Mouse (Mus musculus) limb, embryonic 13.5 days (tissue): Measurements from ENCODE around the gene Zswim4. TPM values are rescaled to one million over a fixed set of nuclear protein-coding genes. Genes with fewer than 3 reads are reported as not detected.
A peak's percentile ranks its signal among the peaks of the same experiment; 100 is the strongest.
"Not testable (repeated sequence)": the region's sequence is repeated elsewhere in the genome, so short reads cannot be mapped to it uniquely, and the experiment has no call there.

ENCODE experiments used
- ATAC-seq: fragments of 200-750 bp; cut with Nextera tagmentation; 2 replicates; pipeline ENCODE4 v1.8.0; 2017; ENCODE audit warnings: low read depth, moderate number of reproducible peaks, moderate TSS enrichment; ENCODE audit not compliant: low FRiP score
- H3K27ac ChIP-seq: fragments of 300-500 bp; sonication (generic); 2 replicates; pipeline ENCODE4 v1.5.1; 2015; ENCODE audit warnings: inconsistent platforms, mild to moderate bottlenecking, moderate library complexity
- H3K27me3 ChIP-seq: fragments of 300-500 bp; sonication (generic); 2 replicates; pipeline ENCODE4 v1.6.1; 2015; ENCODE audit warnings: mild to moderate bottlenecking, inconsistent platforms
- H3K36me3 ChIP-seq: fragments of 300-500 bp; sonication (generic); 2 replicates; pipeline ENCODE4 v1.6.1; 2015; ENCODE audit warnings: inconsistent platforms, mild to moderate bottlenecking, moderate library complexity
- H3K4me1 ChIP-seq: fragments of 300-500 bp; sonication (generic); 2 replicates; pipeline ENCODE4 v1.6.1; 2015; ENCODE audit warnings: inconsistent platforms
- H3K4me2 ChIP-seq: fragments of 300-500 bp; sonication (generic); replicated peaks from 2 replicates; pipeline ENCODE4 v1.6.1; 2015; ENCODE audit warnings: inconsistent platforms, mild to moderate bottlenecking, moderate library complexity
- H3K4me3 ChIP-seq: fragments of 300-500 bp; sonication (generic); 2 replicates; pipeline ENCODE4 v1.5.1; 2015; ENCODE audit warnings: moderate library complexity, mild to moderate bottlenecking, inconsistent platforms
- H3K9ac ChIP-seq: fragments of 300-500 bp; sonication (generic); 2 replicates; pipeline ENCODE4 v1.6.1; 2015; ENCODE audit warnings: mild to moderate bottlenecking, inconsistent platforms
- H3K9me3 ChIP-seq: fragments of 300-500 bp; sonication (generic); 2 replicates; pipeline ENCODE4 v1.6.1; 2016; ENCODE audit warnings: inconsistent platforms
- WGBS: fragments of 180-500 bp; shearing (Covaris S2); methylation state at CpG from one replicate; pipeline ENCODE4 v1.1.7; 2015; 5-methylcytosine and 5-hydroxymethylcytosine counted together
- polyA plus RNA-seq: library from polyadenylated mRNA; unstranded; fragments of >200 nt; fragmentation: Nextera tagmentation; extraction: Ambion mirVana; gene quantifications from 2 replicates; pipeline ENCODE4 v1.2.1, GENCODE M21; 2015

The Zswim4 gene
- 23.5 and 23.9 TPM in 2 replicates for polyA plus RNA-seq

GRCm38 (mm10) chr8:84236998-84237473, at the start of gene Zswim4:
Gene Zswim4, minus strand, starts transcription at chr8:84237055.
- ATAC-seq, result peak; percentile 98
- Histone ChIP-seq H3K4me1 (peaks cover 25% of the 10 kb centered on the region), H3K4me3 (peak within 1 kb of the TSS; percentile 90), H3K36me3 (peaks cover 29% of the 10 kb centered on the region), H3K9ac (peak within 1 kb of the TSS; percentile 96), H3K27ac (peak within 1 kb of the TSS; percentile 82), H3K27me3 (no peaks in the 10 kb centered on the region), H3K4me2 (peak within 1 kb of the TSS; percentile 91), H3K9me3 (no peaks in the 10 kb centered on the region)
- WGBS, result under 1% methylated on average over 35 of the region's 35 CpGs

DNA sequence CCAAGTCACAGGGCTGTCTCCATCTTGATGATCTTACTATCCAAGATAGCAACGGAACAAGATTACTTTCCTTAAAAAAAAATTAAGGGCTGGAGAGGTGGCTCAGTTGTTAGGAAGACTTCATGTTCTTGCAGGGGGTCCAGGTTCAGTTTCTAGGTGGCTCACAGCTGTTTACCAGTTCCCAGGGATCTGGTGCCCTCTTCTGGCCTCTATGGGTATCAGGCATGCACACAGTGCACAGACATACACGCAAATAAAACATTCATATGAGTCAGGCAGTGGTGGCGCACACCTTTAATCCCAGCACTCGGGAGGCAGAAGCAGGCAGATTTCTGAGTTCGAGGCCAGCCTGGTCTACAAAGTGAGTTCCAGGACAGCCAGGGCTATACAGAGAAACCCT, 48.8 kb upstream of the Zswim4 start:
- H3K9ac ChIP-seq, H3K27me3 ChIP-seq, H3K4me2 ChIP-seq, H3K9me3 ChIP-seq, H3K27ac ChIP-seq, H3K36me3 ChIP-seq, H3K4me3 ChIP-seq, ATAC-seq: not testable (repeated sequence)
- 53% methylated on average over 5 of the region's 5 CpGs for WGBS
- H3K4me1 ChIP-seq, result peaks cover 21% of the 10 kb centered on the region

GRCm38 (mm10) chr8:84284608-84285063, 47.8 kb upstream of the Zswim4 start:
- H3K4me3 ChIP-seq, result peak overlapping the region; percentile 31
- ATAC-seq, result peak; percentile 78
- H3K9ac ChIP-seq, result peak overlapping the region; percentile 43
- H3K9me3 ChIP-seq, result no peaks in the 10 kb centered on the region
- H3K36me3 ChIP-seq, result no peaks in the 10 kb centered on the region
- H3K27me3 ChIP-seq, result no peaks in the 10 kb centered on the region
- 10% methylated on average over 9 of the region's 9 CpGs for WGBS
- H3K27ac ChIP-seq, result peak overlapping the region; percentile 72
- peak overlapping the region; percentile 54 for H3K4me2 ChIP-seq
- peaks cover 21% of the 10 kb centered on the region for H3K4me1 ChIP-seq

DNA sequence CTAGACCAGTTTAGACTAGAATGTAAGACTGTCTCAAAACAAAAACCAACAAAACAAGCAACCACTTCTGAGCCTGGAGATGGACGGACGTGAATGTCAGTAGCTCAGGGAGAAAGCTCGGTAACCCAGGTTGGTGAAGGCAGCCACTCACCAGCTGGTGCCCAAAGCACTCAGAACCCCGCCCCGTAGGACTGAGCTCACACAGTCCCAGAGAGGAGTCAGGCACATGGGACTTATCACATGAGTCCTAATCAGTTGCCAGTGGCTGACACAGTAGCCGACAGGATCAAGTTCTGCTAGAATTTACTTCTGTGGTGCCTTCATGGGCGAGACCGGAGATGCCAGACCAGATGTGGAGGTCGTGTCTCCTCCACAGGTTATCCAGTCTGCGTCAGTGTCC, 43.9 kb upstream of the Zswim4 start:
- Histone ChIP-seq H3K4me3 (no peak overlapping the region), H3K4me2 (no peak overlapping the region)
- 78% methylated on average over 10 of the region's 10 CpGs for WGBS

GRCm38 (mm10) chr8:84276447-84276846, 39.6 kb upstream of the Zswim4 start:
- ATAC-seq, result no peak
- 63% methylated on average over 1 of the region's 1 CpGs for WGBS
- H3K9ac ChIP-seq, result no peak overlapping the region
- no peaks in the 10 kb centered on the region for H3K27me3 ChIP-seq
- H3K4me3 ChIP-seq, result no peak overlapping the region
- H3K4me2 ChIP-seq, result no peak overlapping the region
- H3K4me1 ChIP-seq, result no peaks in the 10 kb centered on the region
- no peaks in the 10 kb centered on the region for H3K9me3 ChIP-seq
- no peak overlapping the region for H3K27ac ChIP-seq
- no peaks in the 10 kb centered on the region for H3K36me3 ChIP-seq

More for the DNA sequence above, 43.9 kb upstream of the Zswim4 start:
- no peaks in the 10 kb centered on the region for H3K36me3 ChIP-seq
- no peaks in the 10 kb centered on the region for H3K9me3 ChIP-seq
- no peak for ATAC-seq
- no peaks in the 10 kb centered on the region for H3K27me3 ChIP-seq
- H3K27ac ChIP-seq, result no peak overlapping the region
- H3K9ac ChIP-seq, result no peak overlapping the region
- H3K4me1 ChIP-seq, result peaks cover 21% of the 10 kb centered on the region

DNA sequence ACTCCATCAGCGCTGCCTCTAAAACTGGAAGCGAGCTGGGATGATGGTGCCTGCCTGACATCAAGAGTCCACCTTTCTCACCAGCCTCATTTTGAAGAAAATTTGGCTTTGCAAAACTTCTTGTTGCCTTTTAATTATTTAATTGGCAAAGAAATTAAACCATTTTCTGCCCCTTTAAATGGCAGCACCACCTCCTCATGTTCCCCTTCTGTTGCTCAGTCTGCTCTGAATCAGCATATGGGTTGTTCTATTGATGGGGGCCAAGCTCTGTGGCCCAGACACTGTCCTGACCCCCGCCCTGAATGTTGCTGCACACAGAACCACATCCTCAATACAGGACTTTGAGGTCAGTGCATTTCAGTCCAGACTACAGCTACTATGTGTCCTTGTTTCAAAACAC, 37.1 kb upstream of the Zswim4 start:
- Histone ChIP-seq H3K27ac (no peak overlapping the region), H3K9me3 (no peaks in the 10 kb centered on the region), H3K4me3 (no peak overlapping the region), H3K4me1 (peaks cover 8% of the 10 kb centered on the region), H3K27me3 (no peaks in the 10 kb centered on the region), H3K4me2 (no peak overlapping the region), H3K36me3 (no peaks in the 10 kb centered on the region), H3K9ac (no peak overlapping the region)
- WGBS, result 77% methylated on average over 3 of the region's 3 CpGs
- ATAC-seq, result no peak

- WGBS, result 86% methylated on average over 4 of the region's 4 CpGs
- no peaks in the 10 kb centered on the region for H3K27me3 ChIP-seq
- ATAC-seq, result no peak
Measured at GRCm38 (mm10) chr8:84272302-84272701, 35.4 kb upstream of the Zswim4 start.

DNA sequence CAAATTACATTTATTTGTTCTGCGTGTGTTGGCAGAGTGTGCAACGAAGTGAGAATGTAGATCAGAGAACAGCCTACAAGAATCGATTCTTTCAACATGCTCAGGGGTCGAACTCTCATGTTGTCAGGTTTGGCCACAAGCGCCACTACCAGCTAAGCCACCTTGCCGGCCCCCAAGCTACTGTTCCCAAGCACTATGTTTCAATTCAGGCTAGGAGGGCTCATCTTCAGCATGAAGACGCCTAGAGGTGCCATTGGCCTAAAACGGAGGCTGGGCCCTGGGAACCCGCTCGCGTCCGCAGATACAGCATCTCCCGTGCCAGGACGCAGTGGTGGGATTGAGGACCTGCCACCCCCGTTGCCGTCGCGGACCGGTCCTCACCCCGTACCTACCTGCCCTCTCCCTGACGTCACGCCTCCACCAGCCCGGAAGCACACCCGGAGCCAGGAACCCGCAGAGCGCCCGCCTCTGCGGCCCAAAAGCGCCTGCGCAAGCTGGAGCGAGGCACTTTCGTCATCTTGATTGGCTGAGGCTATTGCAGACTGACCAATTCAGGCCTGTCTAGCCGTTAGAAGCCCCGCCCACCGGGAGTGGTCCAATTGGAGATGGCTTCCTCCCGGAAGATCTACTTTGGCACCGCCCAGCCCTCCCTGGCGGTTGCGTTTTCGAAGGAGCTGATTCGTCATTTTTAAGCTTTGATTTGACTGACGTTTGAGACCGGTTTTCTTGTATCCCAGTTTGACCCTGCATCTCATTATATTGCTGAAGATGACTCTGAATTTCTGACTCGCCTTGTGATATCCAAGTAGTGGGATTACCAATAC, 33.3 kb upstream of the Zswim4 start, which contains the start of gene Ccdc130:
Gene Ccdc130 (minus strand): TSS at position 431 of the 824 bp plus-strand sequence.
- peak; percentile 99 for ATAC-seq
- no peak within 1 kb of the TSS for H3K27ac ChIP-seq
- H3K9ac ChIP-seq, result peak within 1 kb of the TSS; percentile 84
- no peaks in the 10 kb centered on the region for H3K27me3 ChIP-seq
- peaks cover 8% of the 10 kb centered on the region for H3K4me1 ChIP-seq
- WGBS, result under 1% methylated on average over 44 of the region's 44 CpGs
- peak within 1 kb of the TSS; percentile 77 for H3K4me3 ChIP-seq
- H3K36me3 ChIP-seq, result peaks cover 23% of the 10 kb centered on the region
- H3K4me2 ChIP-seq, result peak within 1 kb of the TSS; percentile 91
- H3K9me3 ChIP-seq, result no peaks in the 10 kb centered on the region

More at GRCm38 (mm10) chr8:84272302-84272701, 35.4 kb upstream of the Zswim4 start:
- Histone ChIP-seq H3K4me2 (no peak overlapping the region), H3K36me3 (0 out of 2 replicates have a peak, but pooled peaks cover 4% of the 10 kb centered on the region), H3K4me1 (peaks cover 8% of the 10 kb centered on the region), H3K9ac (no peak overlapping the region), H3K4me3 (no peak overlapping the region), H3K9me3 (no peaks in the 10 kb centered on the region), H3K27ac (no peak overlapping the region)

- Histone ChIP-seq H3K27ac (no peak overlapping the region), H3K36me3 (peaks cover 81% of the 10 kb centered on the region), H3K27me3 (no peaks in the 10 kb centered on the region), H3K4me2 (no peak overlapping the region), H3K9ac (no peak overlapping the region), H3K9me3 (no peaks in the 10 kb centered on the region), H3K4me1 (peaks cover 11% of the 10 kb centered on the region), H3K4me3 (no peak overlapping the region)
- ATAC-seq, result no peak
- 87% methylated on average over 4 of the region's 4 CpGs for WGBS
Measured at GRCm38 (mm10) chr8:84261098-84261497, 24.2 kb upstream of the Zswim4 start.

- Histone ChIP-seq H3K27ac (peak within 1 kb of the TSS; percentile 95), H3K4me3 (peak within 1 kb of the TSS; percentile 85), H3K4me1 (peaks cover 16% of the 10 kb centered on the region), H3K4me2 (peak within 1 kb of the TSS; percentile 94), H3K27me3 (no peaks in the 10 kb centered on the region), H3K36me3 (peaks cover 73% of the 10 kb centered on the region), H3K9ac (peak within 1 kb of the TSS; percentile 86), H3K9me3 (no peaks in the 10 kb centered on the region)
- under 1% methylated on average over 63 of the region's 64 CpGs for whole genome bisulfite sequencing
- ATAC-seq, result peak; percentile 91
Measured at GRCm38 (mm10) chr8:84256822-84257610, 20.2 kb upstream of the Zswim4 start, which contains the start of gene Mri1. Gene Mri1, minus strand, starts transcription at chr8:84257326.

DNA sequence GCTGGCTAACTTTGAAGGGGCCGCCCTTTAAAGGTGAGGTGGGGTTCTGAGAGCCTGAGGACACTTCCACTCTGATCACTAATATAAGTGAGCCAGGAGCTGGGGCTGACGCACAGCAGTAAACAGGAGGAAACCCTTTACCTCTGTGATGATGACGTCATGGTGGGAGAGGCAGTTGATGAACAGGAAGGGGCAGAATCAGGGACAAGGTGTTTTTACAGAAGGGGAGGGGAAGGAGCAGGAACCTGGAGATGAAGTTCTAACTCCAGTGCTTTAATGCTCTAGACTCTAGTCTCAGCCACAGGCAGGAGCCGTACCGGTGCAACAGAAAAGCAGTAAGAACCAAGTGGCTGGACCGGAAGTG, 19.6 kb upstream of the Zswim4 start:
- H3K36me3 ChIP-seq, result peaks cover 73% of the 10 kb centered on the region
- H3K9me3 ChIP-seq, result no peaks in the 10 kb centered on the region
- H3K9ac ChIP-seq, result peak overlapping the region; percentile 86
- H3K4me3 ChIP-seq, result peak overlapping the region; percentile 85
- 10% methylated on average over 6 of the region's 6 CpGs for WGBS
- peak overlapping the region; percentile 95 for H3K27ac ChIP-seq
- 0 out of 2 replicates have a peak, but pooled peaks have one; percentile 2 for ATAC-seq
- peak overlapping the region; percentile 94 for H3K4me2 ChIP-seq
- H3K27me3 ChIP-seq, result no peaks in the 10 kb centered on the region
- peaks cover 16% of the 10 kb centered on the region for H3K4me1 ChIP-seq

DNA sequence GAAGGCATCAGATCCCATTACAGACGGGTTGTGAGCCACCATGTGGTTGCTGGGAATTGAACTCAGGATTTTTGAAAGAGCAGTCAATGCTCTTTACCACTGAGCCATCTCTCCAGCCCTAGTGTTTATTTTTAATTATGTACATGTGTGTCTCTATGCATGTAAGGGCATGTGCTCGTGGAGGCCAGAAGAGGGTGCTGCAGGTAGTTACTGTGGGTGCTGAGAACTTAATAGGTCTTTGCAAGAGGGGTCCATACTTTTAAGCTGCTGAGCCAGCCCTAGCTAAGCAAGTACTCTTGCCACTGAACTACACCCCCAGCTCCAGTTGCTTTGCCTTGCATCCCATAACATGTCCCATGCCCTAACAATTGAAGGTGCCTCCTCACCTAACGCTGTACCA, 19.0 kb upstream of the Zswim4 start:
- H3K27me3 ChIP-seq, result no peaks in the 10 kb centered on the region
- no peak for ATAC-seq
- peak overlapping the region; percentile 94 for H3K4me2 ChIP-seq
- H3K36me3 ChIP-seq, result peaks cover 73% of the 10 kb centered on the region
- 0 out of 2 replicates have a peak overlapping the region, but pooled peaks have one; percentile 86 for H3K9ac ChIP-seq
- WGBS, result 77% methylated on average over 3 of the region's 3 CpGs
- peaks cover 16% of the 10 kb centered on the region for H3K4me1 ChIP-seq
- peak overlapping the region; percentile 58; the same call in 1 of the 2 replicates for H3K27ac ChIP-seq
- H3K4me3 ChIP-seq, result peak overlapping the region; percentile 85
- no peaks in the 10 kb centered on the region for H3K9me3 ChIP-seq
